Comparison of ENCODE assay signal across 23 mouse cellular contexts in the genomic region with DNA sequence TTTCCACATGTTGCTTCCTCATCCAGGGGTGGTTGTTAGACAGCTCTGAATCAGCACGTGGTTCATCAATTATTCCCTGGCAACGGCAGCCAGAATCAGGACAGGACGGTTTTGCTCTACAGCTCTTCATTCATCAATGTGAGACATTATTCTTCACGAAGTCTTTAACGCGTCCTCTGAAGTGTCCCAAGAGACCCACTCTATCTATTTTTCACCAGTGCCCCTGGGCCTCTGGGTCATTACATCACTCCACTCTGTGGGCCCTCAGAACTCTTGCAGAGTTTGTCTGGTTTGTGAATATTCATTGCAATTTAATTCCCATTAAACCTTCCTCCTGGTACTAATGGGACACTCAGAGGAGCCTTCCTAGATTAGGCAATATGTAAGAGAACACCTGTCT.
"Had no signal": no experiment of that assay in that cellular context is flagged by ENCODE, and none has a peak within 500 bp of the region (broad histone marks: within the 10 kb centered on the region; RNA-seq: fewer than 3 reads in every experiment).

No protein-coding gene starts in this region.

- H3K4me3 ChIP-seq: heart, embryonic 10.5 days; heart, embryonic 12.5 days; hindbrain, embryonic 10.5 days; hindbrain, embryonic 12.5 days; intestine, embryonic 15.5 days; layer of hippocampus, adult 2 months; left cerebral cortex, adult 2 months; limb, embryonic 10.5 days; limb, embryonic 12.5 days; liver, embryonic 13.5 days had no signal

- H3K9me3 ChIP-seq: heart, embryonic 10.5 days; heart, embryonic 12.5 days; hindbrain, embryonic 10.5 days; hindbrain, embryonic 12.5 days; intestine, embryonic 15.5 days; limb, embryonic 10.5 days; limb, embryonic 12.5 days; liver, embryonic 13.5 days had no signal

- H3K27ac ChIP-seq: hindbrain, embryonic 10.5 days; hindbrain, embryonic 12.5 days; hindbrain, embryonic 14.5 days; left cerebral cortex, adult 2 months; limb, embryonic 10.5 days; limb, embryonic 12.5 days; liver, embryonic 13.5 days had no signal

- H3K4me2 ChIP-seq: heart, embryonic 12.5 days; hindbrain, embryonic 12.5 days; hindbrain, embryonic 14.5 days; intestine, embryonic 15.5 days; limb, embryonic 12.5 days; liver, embryonic 11.5 days; liver, embryonic 13.5 days had no signal

- ATAC-seq: hindbrain, embryonic 16.5 days; inflammation-experienced regulatory T-cells, adult 6 months; intestine, embryonic 15.5 days; intestine, postnatal 0 days had no signal

- H3K4me1 ChIP-seq: liver, embryonic 13.5 days had no signal

- H3K27me3 ChIP-seq: heart, embryonic 12.5 days; hindbrain, embryonic 12.5 days; intestine, embryonic 15.5 days; limb, embryonic 12.5 days; liver, embryonic 13.5 days had no signal

- DNase-seq: gastrocnemius, postnatal 14 days; heart, postnatal 10 days; heart, postnatal 4 days; kidney, adult 18-20 months; kidney, adult 8-10 months; kidney, postnatal 25 days; kidney, postnatal 4 days; liver; liver, embryonic 13.5 days had no signal

- H3K36me3 ChIP-seq: heart, embryonic 10.5 days; heart, embryonic 12.5 days; hindbrain, embryonic 10.5 days; hindbrain, embryonic 12.5 days; intestine, embryonic 15.5 days; limb, embryonic 10.5 days; limb, embryonic 12.5 days; liver, embryonic 13.5 days had no signal

- H3K9ac ChIP-seq: heart, embryonic 12.5 days; hindbrain, embryonic 12.5 days; hindbrain, embryonic 14.5 days; intestine, embryonic 15.5 days; limb, embryonic 12.5 days; liver, embryonic 13.5 days had no signal
